11 mouse cellular contexts compared by ENCODE assay signal in genomic region chr5:139543214-139543613, GRCm38 (mm10). TPM values are rescaled to one million over a fixed set of nuclear protein-coding genes. Genes with fewer than 3 reads are reported as not detected.
DNase-seq lines count a peak whose midpoint lies in the region; ATAC-seq lines count a peak whose summit lies in the region.
"Had no signal": no experiment of that assay in that cellular context is flagged by ENCODE, and none has a peak within 500 bp of the region (broad histone marks: within the 10 kb centered on the region; RNA-seq: fewer than 3 reads in every experiment).

Uncx (plus strand) TSS chr5:139543494.

- WGBS in kidney, embryonic 14.5 days: under 1% methylated on average over 15 of the region's 15 CpGs
- under 1% methylated on average over 15 of the region's 15 CpGs for WGBS in embryonic facial prominence, embryonic 11.5 days
- WGBS in intestine, embryonic 16.5 days: under 1% methylated on average over 15 of the region's 15 CpGs
- WGBS in neural tube, embryonic 15.5 days: under 1% methylated on average over 15 of the region's 15 CpGs

- no peak for ATAC-seq in kidney, embryonic 14.5 days (ENCODE audit: low FRiP score, low TSS enrichment)
- ATAC-seq in embryonic facial prominence, embryonic 11.5 days (replicated peaks; ENCODE audit: insufficient number of reproducible peaks, low FRiP score, low TSS enrichment, low read depth): no peak
- no peak for ATAC-seq in intestine, embryonic 16.5 days
- peak; percentile 10; the same call in 1 of the 2 replicates for ATAC-seq in neural tube, embryonic 15.5 days (ENCODE audit: low FRiP score)
- ATAC-seq in megakaryocyte-erythroid progenitor cell, adult 5-6 weeks (replicated peaks; ENCODE audit: low FRiP score, low TSS enrichment, poor library complexity, severe bottlenecking): no peak
- no peak for ATAC-seq in erythroblast, adult 5-6 weeks (replicated peaks; ENCODE audit: low FRiP score, poor library complexity, severe bottlenecking)

- peak within 1 kb of the TSS; percentile 60 for H3K4me3 ChIP-seq in kidney, embryonic 14.5 days (ENCODE audit: low read length)
- peak within 1 kb of the TSS; percentile 18 for H3K4me3 ChIP-seq in embryonic facial prominence, embryonic 11.5 days (ENCODE audit: low read depth, low read length)
- H3K4me3 ChIP-seq in intestine, embryonic 16.5 days (ENCODE audit: low read length): peak within 1 kb of the TSS; percentile 30
- H3K4me3 ChIP-seq in neural tube, embryonic 15.5 days (replicated peaks): peak within 1 kb of the TSS; percentile 46

- no peaks in the 10 kb centered on the region for H3K4me1 ChIP-seq in kidney, embryonic 14.5 days (ENCODE audit: control insufficient read depth, insufficient read depth, low read length)
- H3K4me1 ChIP-seq in embryonic facial prominence, embryonic 11.5 days (ENCODE audit: control insufficient read depth, insufficient read depth, low read length): peaks cover 3% of the 10 kb centered on the region; the same call in 1 of the 2 replicates
- H3K4me1 ChIP-seq in intestine, embryonic 16.5 days (ENCODE audit: control insufficient read depth, insufficient read depth, low read length): peaks cover 9% of the 10 kb centered on the region
- H3K4me1 ChIP-seq in neural tube, embryonic 15.5 days: peaks cover 47% of the 10 kb centered on the region

- DNase-seq in kidney, postnatal 14 days: no peak
- peak; percentile 33 for DNase-seq in embryonic facial prominence, embryonic 11.5 days (ENCODE audit: low spot score)
- no peak for DNase-seq in left cerebral cortex, postnatal 4 days

- intact Hi-C loops in left cerebral cortex, postnatal 4 days (cut with DNase I): no loop called here

- H3K9ac ChIP-seq in kidney, embryonic 14.5 days (ENCODE audit: low read depth, low read length): peak within 1 kb of the TSS; percentile 89
- H3K9ac ChIP-seq in embryonic facial prominence, embryonic 11.5 days (replicated peaks; ENCODE audit: low read length): 0 out of 2 replicates have a peak within 1 kb of the TSS, but pooled peaks have one; percentile 9
- H3K9ac ChIP-seq in intestine, embryonic 16.5 days (ENCODE audit: low read depth, low read length): no peak within 1 kb of the TSS
- H3K9ac ChIP-seq in neural tube, embryonic 15.5 days (replicated peaks): peak within 1 kb of the TSS; percentile 60

- H3K27ac ChIP-seq in kidney, embryonic 14.5 days (ENCODE audit: low read depth, low read length): peak within 1 kb of the TSS; percentile 89
- H3K27ac ChIP-seq in embryonic facial prominence, embryonic 11.5 days (replicated peaks; ENCODE audit: low read depth, low read length): no peak within 1 kb of the TSS
- no peak within 1 kb of the TSS for H3K27ac ChIP-seq in intestine, embryonic 16.5 days (ENCODE audit: low read length)
- H3K27ac ChIP-seq in neural tube, embryonic 15.5 days (replicated peaks): peak within 1 kb of the TSS; percentile 84

- H3K4me2 ChIP-seq in kidney, embryonic 14.5 days (replicated peaks; ENCODE audit: low read depth, low read length): peak within 1 kb of the TSS; percentile 35
- peak within 1 kb of the TSS; percentile 13; the same call in 1 of the 2 replicates for H3K4me2 ChIP-seq in embryonic facial prominence, embryonic 11.5 days (ENCODE audit: low read depth, low read length)
- peak within 1 kb of the TSS; percentile 37; the same call in 1 of the 2 replicates for H3K4me2 ChIP-seq in intestine, embryonic 16.5 days (ENCODE audit: low read depth, low read length)
- H3K4me2 ChIP-seq in neural tube, embryonic 15.5 days: peak within 1 kb of the TSS; percentile 59

- H3K36me3 ChIP-seq in kidney, embryonic 14.5 days (ENCODE audit: control insufficient read depth, insufficient read depth, low read length): peaks cover 6% of the 10 kb centered on the region; the same call in 1 of the 2 replicates
- no peaks in the 10 kb centered on the region for H3K36me3 ChIP-seq in embryonic facial prominence, embryonic 11.5 days (replicated peaks; ENCODE audit: control insufficient read depth, insufficient read depth, low read depth, low read length)
- H3K36me3 ChIP-seq in intestine, embryonic 16.5 days (ENCODE audit: control insufficient read depth, insufficient read depth, low read length): no peaks in the 10 kb centered on the region
- no peaks in the 10 kb centered on the region for H3K36me3 ChIP-seq in neural tube, embryonic 15.5 days
- H3K36me3 ChIP-seq: G1E had no signal

- peaks cover 76% of the 10 kb centered on the region for H3K27me3 ChIP-seq in kidney, embryonic 14.5 days (ENCODE audit: control insufficient read depth, insufficient read depth, low read length)
- H3K27me3 ChIP-seq in embryonic facial prominence, embryonic 11.5 days (ENCODE audit: control insufficient read depth, insufficient read depth, low read length): peaks cover 77% of the 10 kb centered on the region
- peaks cover 87% of the 10 kb centered on the region for H3K27me3 ChIP-seq in intestine, embryonic 16.5 days (replicated peaks; ENCODE audit: control insufficient read depth, insufficient read depth, low read length)
- H3K27me3 ChIP-seq in neural tube, embryonic 15.5 days (replicated peaks): peaks cover 58% of the 10 kb centered on the region

- H3K9me3 ChIP-seq in kidney, embryonic 14.5 days (ENCODE audit: control insufficient read depth, low read length): no peaks in the 10 kb centered on the region
- no peaks in the 10 kb centered on the region for H3K9me3 ChIP-seq in embryonic facial prominence, embryonic 11.5 days (replicated peaks; ENCODE audit: control insufficient read depth, low read length)
- no peaks in the 10 kb centered on the region for H3K9me3 ChIP-seq in intestine, embryonic 16.5 days (ENCODE audit: control insufficient read depth, low read length)
- H3K9me3 ChIP-seq in neural tube, embryonic 15.5 days (replicated peaks): no peaks in the 10 kb centered on the region

RNA-seq across cellular contexts. Expression of gene Uncx, which starts in this region (rescaled TPM):
- 130 and 131 TPM in 2 replicates for polyA plus RNA-seq in kidney, embryonic 14.5 days (2014; fragmentation: Nextera tagmentation; extraction: Ambion mirVana)
- 3.0 and 5.9 TPM in 2 replicates for polyA plus RNA-seq in embryonic facial prominence, embryonic 11.5 days (2014; fragmentation: Nextera tagmentation; extraction: Ambion mirVana)
- polyA plus RNA-seq in intestine, embryonic 16.5 days (2015; fragmentation: Nextera tagmentation; extraction: Ambion mirVana): not detected in 2 replicates
- polyA plus RNA-seq in neural tube, embryonic 15.5 days (2015; fragmentation: Nextera tagmentation; extraction: Ambion mirVana): 23.7 and 35.3 TPM in 2 replicates
- total RNA-seq in left cerebral cortex, postnatal 4 days (2021): under 1 TPM in 1 of 2 experiments, not detected in 1; 0.64 TPM
- total RNA-seq in megakaryocyte-erythroid progenitor cell, adult 5-6 weeks (2014; fragmentation: Nextera tagmentation): not detected in 2 replicates
- total RNA-seq in megakaryocyte-erythroid progenitor cell, adult 5-6 weeks (2017): not detected in 2 replicates
- not detected in 2 replicates for total RNA-seq in erythroblast, adult 5-6 weeks (2015; ENCODE audit: low replicate concordance)
- total RNA-seq in erythroblast, adult 5-6 weeks (2017; ENCODE audit: low replicate concordance): not detected in 2 replicates
- total RNA-seq: common myeloid progenitor, adult 5-6 weeks; G1E had no signal
- polyA plus RNA-seq: G1E; small intestine, adult 2 months had no signal

Comparison
In these comparisons a context has a peak if more than half of its experiments do, and no peak if none do; other contexts are left out.
1. H3K27ac ChIP-seq: peak in kidney, embryonic 14.5 days (single experiment) and neural tube, embryonic 15.5 days (single experiment); none in embryonic facial prominence, embryonic 11.5 days (single experiment) and intestine, embryonic 16.5 days (single experiment).
2. Peak in every context shown above with its lines, with median percentiles within 50 percentile points of each other: H3K4me2 ChIP-seq and H3K4me3 ChIP-seq.